Mouse (Mus musculus): Measurements from ENCODE around the gene Atxn2. TPM values are rescaled to one million over a fixed set of nuclear protein-coding genes. Genes with fewer than 3 reads are reported as not detected.
"Not testable (repeated sequence)": the region's sequence is repeated elsewhere in the genome, so short reads cannot be mapped to it uniquely, and the experiment has no call there.

Gene Atxn2
- polyA plus RNA-seq, 1 experiment from 2014 or later = 70.5 TPM

DNA sequence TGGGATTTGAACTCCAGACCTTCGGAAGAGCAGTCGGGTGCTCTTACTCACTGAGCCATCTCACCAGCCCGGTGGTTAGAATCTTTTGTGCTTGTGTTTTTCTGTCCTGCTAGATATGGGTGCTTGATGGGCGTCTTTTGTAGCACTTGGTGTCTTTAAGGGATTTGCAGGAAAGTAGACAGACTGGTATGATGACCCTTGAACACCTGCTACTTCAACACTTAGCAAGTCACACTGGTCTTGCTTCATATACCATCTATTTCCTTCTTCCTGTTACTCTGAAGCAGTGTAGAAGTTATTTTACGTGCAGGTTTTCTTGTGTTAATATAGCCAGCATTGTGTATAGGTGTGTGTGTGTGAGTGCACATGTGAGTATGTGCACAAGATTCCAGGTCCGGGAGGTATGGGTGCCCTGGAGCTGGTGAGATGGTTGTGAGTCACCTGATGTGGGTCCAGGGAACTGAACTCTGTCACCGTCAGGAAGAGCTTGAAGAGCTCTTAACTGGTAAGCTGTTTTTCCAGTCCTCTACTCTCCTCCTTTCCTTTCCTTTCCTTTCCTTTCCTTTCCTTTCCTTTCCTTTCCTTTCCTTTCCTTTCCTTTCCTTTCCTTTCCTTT is 27.5 kb downstream of the Atxn2 start:
- H3K4me2 ChIP-seq = no peak overlapping the region
- no peaks in the 10 kb centered on the region for H3K9me3 ChIP-seq
- no peak overlapping the region for H3K27ac ChIP-seq
- WGBS = 83% methylated on average over 7 of the region's 7 CpGs
- H3K36me3 ChIP-seq = no peaks in the 10 kb centered on the region
- H3K4me1 ChIP-seq = 0 out of 2 replicates have a peak, but pooled peaks cover 2% of the 10 kb centered on the region
- no peak; the same call in 1 of the 2 replicates for ATAC-seq (ENCODE audit: insufficient read depth, low FRiP score, low read depth)
- H3K4me3 ChIP-seq (replicated peaks) = no peak overlapping the region
- H3K9ac ChIP-seq = no peak overlapping the region
- H3K27me3 ChIP-seq (replicated peaks) = no peaks in the 10 kb centered on the region

DNA sequence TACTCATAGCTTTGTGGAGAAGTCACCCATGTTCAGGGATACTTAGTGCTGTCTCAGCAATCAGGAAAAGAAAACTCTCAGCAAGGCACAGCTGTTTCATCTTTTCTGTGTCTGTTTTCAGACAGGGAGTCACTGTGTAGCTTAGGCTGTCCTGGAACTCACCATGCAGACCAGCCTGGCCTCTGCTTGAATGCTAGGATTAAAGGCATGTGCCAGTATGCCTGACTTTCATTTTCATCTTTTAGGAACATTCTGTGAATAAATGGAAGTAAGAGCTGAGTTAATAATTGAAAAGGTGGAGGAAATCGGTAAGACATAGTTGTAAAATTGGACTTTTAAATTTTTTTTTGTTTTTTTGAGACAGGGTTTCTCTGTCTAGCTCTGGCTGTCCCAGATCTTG is 29.4 kb downstream of the Atxn2 start:
- Histone ChIP-seq H3K27ac (no peak overlapping the region), H3K36me3 (no peaks in the 10 kb centered on the region), H3K4me2 (no peak overlapping the region), H3K9me3 (no peaks in the 10 kb centered on the region), H3K27me3 (replicated peaks) (no peaks in the 10 kb centered on the region), H3K4me1 (0 out of 2 replicates have a peak, but pooled peaks cover 2% of the 10 kb centered on the region), H3K9ac (no peak overlapping the region), H3K4me3 (replicated peaks) (no peak overlapping the region)
- WGBS = 85% methylated on average over 1 of the region's 1 CpGs
- ATAC-seq (ENCODE audit: insufficient read depth, low FRiP score, low read depth) = no peak

DNA sequence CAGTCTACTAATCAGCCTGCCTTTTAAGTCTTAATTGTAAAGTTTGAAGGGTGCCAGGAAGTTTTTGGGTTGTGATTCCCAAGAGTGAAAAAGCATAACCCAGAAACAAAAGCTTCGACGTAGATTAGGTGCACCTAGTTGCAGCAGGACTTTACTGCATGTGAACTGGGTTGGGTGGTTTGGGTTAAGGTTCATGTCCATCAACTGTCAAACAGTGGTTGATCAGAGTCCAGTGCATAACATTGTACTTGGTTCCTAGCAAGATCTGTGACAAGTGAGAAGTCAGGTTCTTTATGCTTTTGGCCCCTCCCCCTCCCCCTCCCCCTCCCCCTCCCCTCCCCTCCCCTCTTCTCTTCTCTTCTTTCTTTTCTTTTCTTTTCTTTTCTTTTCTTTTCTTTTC is 31.8 kb downstream of the Atxn2 start:
- 88% methylated on average over 2 of the region's 2 CpGs for WGBS
- no peak overlapping the region for H3K9ac ChIP-seq
- ATAC-seq (ENCODE audit: insufficient read depth, low FRiP score, low read depth) = no peak
- no peak overlapping the region for H3K27ac ChIP-seq
- 0 out of 2 replicates have a peak, but pooled peaks cover 2% of the 10 kb centered on the region for H3K4me1 ChIP-seq
- H3K27me3 ChIP-seq (replicated peaks) = no peaks in the 10 kb centered on the region
- H3K9me3 ChIP-seq = no peaks in the 10 kb centered on the region
- H3K36me3 ChIP-seq = no peaks in the 10 kb centered on the region
- H3K4me2 ChIP-seq = no peak overlapping the region
- H3K4me3 ChIP-seq (replicated peaks) = no peak overlapping the region

DNA sequence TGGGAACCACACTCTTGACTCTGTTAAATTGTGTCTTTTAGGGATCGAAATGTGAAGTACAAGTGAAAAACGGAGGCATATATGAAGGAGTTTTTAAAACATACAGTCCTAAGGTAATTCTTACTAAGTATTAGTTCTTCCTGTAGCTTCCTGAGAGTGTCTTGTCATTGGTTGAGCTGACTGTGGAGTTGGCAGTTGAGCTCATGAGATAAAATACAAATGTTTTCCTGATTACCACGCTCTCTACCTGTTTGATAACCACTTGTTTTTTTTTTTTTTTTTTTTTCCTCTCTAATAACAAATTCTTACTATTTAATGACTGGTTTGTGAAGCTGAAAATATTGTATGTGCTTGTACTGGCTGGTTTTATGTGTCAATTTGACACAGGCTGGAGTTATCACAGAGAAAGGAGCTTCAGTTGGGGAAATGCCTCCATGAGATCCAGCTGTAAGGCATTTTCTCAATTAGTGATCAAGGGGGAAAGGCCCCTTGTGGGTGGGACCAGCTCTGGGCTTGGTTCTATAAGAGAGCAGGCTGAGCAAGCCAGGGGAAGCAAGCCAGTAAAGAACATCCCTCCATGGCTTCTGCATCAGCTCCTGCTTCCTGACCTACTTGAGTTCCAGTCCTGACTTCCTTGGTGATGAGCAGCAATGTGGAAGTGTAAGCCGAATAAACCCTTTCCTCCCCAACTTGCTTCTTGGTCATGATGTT is 36.9 kb downstream of the Atxn2 start:
- H3K27me3 ChIP-seq (replicated peaks); H3K4me1 ChIP-seq; ATAC-seq (ENCODE audit: insufficient read depth, low FRiP score, low read depth); H3K9me3 ChIP-seq; H3K4me3 ChIP-seq (replicated peaks); H3K27ac ChIP-seq; H3K4me2 ChIP-seq; H3K9ac ChIP-seq: not testable (repeated sequence)
- H3K36me3 ChIP-seq = peaks cover 15% of the 10 kb centered on the region
- 92% methylated on average over 4 of the region's 4 CpGs for WGBS

DNA sequence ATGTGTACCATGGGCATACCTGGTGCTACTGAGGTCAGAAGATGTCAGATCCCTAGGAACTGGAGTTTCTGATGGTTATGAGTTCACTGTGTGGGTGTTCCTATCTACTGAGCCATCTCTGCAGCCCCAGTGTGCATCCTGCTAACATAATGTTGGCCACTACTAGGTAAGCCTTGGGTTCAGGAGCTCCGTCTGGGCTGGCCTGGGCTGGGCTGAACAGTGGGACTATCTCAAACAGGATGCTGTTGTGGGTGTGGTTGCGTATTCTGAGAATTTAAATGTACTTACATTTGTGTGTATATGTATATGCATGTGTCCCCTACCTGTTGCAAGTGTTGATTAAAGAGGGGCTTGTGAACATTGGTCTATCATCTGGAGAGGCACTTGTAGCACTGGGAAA is 38.5 kb downstream of the Atxn2 start:
- Histone ChIP-seq H3K27ac (no peak overlapping the region), H3K36me3 (peaks cover 21% of the 10 kb centered on the region), H3K9me3 (no peaks in the 10 kb centered on the region), H3K27me3 (replicated peaks) (no peaks in the 10 kb centered on the region), H3K4me1 (no peaks in the 10 kb centered on the region), H3K4me3 (replicated peaks) (no peak overlapping the region), H3K9ac (no peak overlapping the region), H3K4me2 (no peak overlapping the region)
- WGBS = 95% methylated on average over 2 of the region's 2 CpGs
- ATAC-seq (ENCODE audit: insufficient read depth, low FRiP score, low read depth) = no peak

DNA sequence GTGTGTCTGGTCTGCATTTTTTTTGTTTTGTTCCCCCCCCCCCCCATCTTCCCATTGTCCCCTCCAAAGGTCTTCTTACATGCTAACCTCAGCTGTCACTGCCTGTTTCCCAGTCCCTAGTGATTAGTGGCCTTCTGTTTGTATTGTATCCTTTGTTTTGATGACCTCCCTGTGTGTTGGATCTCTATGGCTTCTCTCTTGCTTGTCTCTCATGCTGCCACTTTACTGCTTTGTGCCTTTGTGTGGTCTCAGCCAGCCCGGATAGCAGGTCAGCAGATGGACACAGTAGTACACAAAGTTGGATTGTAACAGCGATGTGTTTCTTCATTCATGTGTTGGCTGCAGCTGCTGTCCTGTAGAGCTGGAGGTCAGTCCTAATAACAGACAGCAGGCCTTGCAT is 46.8 kb downstream of the Atxn2 start:
- Histone ChIP-seq H3K27ac (no peak overlapping the region), H3K9me3 (no peaks in the 10 kb centered on the region), H3K36me3 (peaks cover 12% of the 10 kb centered on the region; the same call in 1 of the 2 replicates), H3K4me2 (no peak overlapping the region), H3K9ac (no peak overlapping the region), H3K27me3 (replicated peaks) (no peaks in the 10 kb centered on the region), H3K4me3 (replicated peaks) (no peak overlapping the region), H3K4me1 (no peaks in the 10 kb centered on the region)
- no peak for ATAC-seq (ENCODE audit: insufficient read depth, low FRiP score, low read depth)
- WGBS = 70% methylated on average over 2 of the region's 2 CpGs

DNA sequence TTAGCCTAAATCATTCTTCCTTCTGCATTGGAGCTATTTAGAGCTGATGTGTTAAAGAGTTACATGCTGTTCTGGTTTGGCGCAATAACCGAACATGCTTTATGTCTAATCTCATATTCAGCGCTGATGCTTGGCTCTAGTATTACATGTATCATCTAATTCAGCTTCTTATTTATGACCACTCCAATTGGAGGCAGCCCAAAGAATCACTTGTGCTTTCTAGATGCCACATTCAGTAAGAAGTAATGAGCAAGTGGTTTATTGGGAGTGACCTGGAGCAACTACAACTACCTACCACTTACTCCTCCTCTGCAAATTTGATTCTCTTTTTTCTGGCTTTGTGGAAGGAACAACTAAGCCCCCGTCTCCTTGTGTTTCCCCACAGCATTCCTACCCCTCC is 47.2 kb downstream of the Atxn2 start:
- Histone ChIP-seq H3K36me3 (peaks cover 8% of the 10 kb centered on the region; the same call in 1 of the 2 replicates), H3K4me1 (no peaks in the 10 kb centered on the region), H3K9ac (no peak overlapping the region), H3K27ac (no peak overlapping the region), H3K4me2 (no peak overlapping the region), H3K27me3 (replicated peaks) (no peaks in the 10 kb centered on the region), H3K4me3 (replicated peaks) (no peak overlapping the region), H3K9me3 (no peaks in the 10 kb centered on the region)
- WGBS = 80% methylated on average over 4 of the region's 4 CpGs
- no peak for ATAC-seq (ENCODE audit: insufficient read depth, low FRiP score, low read depth)

DNA sequence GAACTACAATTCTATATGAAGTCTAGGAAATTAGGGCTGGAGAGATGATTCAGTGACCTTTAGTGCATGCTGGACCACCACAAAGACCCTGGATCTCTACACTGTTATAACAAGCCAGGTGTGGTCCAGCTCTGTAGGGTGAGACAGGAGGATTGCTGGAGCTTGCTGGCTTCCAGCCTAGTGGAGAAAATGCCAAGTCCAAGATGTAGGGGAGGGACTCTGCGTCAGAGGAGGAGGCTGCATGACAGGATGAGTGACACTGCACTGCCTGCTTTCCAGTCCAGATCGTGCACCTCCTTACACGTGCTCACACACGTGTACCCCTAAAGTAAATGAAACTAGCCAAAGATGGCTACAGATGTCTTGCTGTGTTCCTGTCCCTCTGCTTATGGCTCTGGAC is 48.8 kb downstream of the Atxn2 start:
- Histone ChIP-seq H3K4me3 (replicated peaks) (no peak overlapping the region), H3K9ac (no peak overlapping the region), H3K27me3 (replicated peaks) (no peaks in the 10 kb centered on the region), H3K36me3 (peaks cover 6% of the 10 kb centered on the region; the same call in 1 of the 2 replicates), H3K4me1 (no peaks in the 10 kb centered on the region), H3K4me2 (no peak overlapping the region), H3K9me3 (no peaks in the 10 kb centered on the region), H3K27ac (no peak overlapping the region)
- 79% methylated on average over 4 of the region's 4 CpGs for WGBS
- ATAC-seq (ENCODE audit: insufficient read depth, low FRiP score, low read depth) = no peak

DNA sequence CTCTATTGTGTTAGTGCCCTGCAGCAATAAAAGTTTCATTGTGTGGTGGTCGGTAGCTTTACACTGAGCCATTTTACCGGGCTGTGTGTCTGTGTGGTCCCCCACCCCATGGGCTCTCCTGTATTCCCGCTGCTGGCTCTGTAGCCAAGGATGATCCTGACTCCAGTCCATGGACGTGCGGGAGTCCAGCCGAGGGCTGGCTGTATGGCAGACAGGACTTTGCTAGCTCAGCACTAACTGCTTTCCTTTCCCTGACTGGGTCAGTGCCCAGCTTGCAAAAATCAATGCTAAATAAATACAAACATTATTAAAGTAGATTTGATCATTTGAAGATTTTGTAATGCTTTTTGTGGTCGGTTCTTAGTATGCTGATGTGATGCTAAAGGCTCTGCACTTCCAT is 50.3 kb downstream of the Atxn2 start:
- no peak overlapping the region for H3K9ac ChIP-seq
- H3K27me3 ChIP-seq (replicated peaks) = no peaks in the 10 kb centered on the region
- H3K4me2 ChIP-seq = no peak overlapping the region
- peaks cover 3% of the 10 kb centered on the region; the same call in 1 of the 2 replicates for H3K36me3 ChIP-seq
- no peak overlapping the region for H3K27ac ChIP-seq
- no peaks in the 10 kb centered on the region for H3K9me3 ChIP-seq
- H3K4me1 ChIP-seq = no peaks in the 10 kb centered on the region
- H3K4me3 ChIP-seq (replicated peaks) = no peak overlapping the region
- WGBS = 84% methylated on average over 7 of the region's 7 CpGs
- no peak for ATAC-seq (ENCODE audit: insufficient read depth, low FRiP score, low read depth)

DNA sequence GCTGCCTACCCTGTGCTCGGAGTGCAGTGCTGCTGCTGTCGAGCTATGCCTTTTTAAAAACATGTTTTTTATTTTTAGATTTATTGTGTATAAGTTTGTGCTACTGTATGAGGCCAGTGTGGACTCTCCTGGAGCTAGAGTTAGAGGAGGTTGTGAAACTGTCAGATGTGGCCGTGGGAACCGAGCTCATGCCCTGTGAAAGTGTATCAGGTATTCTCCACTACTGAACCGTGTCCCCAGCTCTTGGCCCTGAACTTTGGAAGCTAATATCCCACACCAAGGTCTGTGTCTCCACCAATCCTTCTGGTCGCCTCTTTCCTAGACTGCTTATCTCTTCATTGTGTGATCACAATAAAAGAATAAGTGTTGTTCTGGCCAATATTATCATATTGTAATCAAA is 51.8 kb downstream of the Atxn2 start:
- Histone ChIP-seq H3K27me3 (replicated peaks) (no peaks in the 10 kb centered on the region), H3K9me3 (no peaks in the 10 kb centered on the region), H3K27ac (no peak overlapping the region), H3K4me3 (replicated peaks) (no peak overlapping the region), H3K4me2 (no peak overlapping the region), H3K9ac (no peak overlapping the region), H3K36me3 (peaks cover 3% of the 10 kb centered on the region; the same call in 1 of the 2 replicates), H3K4me1 (no peaks in the 10 kb centered on the region)
- 89% methylated on average over 6 of the region's 6 CpGs for WGBS
- no peak for ATAC-seq (ENCODE audit: insufficient read depth, low FRiP score, low read depth)

DNA sequence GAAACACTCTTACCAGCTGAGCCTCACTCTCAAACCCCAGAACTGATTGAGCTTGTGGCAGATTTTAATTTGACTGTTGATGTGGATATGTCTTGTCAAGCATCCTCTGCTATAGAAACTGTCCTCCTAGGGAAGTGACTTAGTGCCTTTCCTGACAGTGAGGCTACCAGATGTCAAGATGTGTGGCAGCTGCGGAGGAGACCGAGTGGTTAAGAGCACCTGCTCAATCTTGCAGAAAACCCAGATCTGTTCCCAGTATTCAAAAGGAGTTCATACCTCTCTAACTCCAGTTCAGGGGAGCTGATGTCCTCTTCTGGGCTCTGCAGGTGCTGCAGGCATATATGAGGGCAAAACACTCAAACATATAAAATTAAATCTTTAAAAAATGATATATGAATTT is 53.9 kb downstream of the Atxn2 start:
- peaks cover 3% of the 10 kb centered on the region; the same call in 1 of the 2 replicates for H3K36me3 ChIP-seq
- 81% methylated on average over 2 of the region's 2 CpGs for WGBS

DNA sequence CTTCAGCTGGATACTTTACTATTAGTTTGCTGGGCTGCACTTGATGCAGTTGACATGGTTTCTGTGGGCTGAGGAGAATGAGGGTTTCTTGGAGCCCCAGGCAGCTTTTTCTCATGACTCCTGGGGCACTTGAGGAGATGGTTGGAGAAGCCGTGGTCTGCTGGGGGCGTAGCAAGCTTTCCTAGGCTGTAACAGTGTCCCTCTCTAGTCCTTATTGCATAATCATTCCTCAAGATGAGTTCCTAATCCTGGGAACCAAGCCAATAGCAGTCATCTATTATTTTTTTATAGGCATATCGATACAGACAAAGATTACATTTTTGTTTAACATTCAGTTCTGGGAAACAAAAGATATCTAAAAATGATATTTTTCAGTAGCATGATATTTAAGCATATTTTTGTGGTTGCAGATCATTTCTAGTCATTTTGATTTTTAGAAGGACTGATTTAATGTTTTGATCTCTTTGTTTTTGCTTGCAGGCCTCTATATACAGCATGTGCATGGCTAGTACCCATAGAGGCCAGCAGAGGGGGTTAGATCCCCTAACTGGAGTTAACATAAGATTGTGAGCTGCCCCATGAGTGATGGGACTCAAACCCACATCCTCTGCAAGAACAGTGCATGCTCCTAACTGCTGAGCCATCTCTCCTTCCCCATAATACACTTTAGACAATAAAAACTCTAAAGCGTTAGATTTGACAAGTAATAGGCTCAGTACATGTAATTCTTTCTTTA is 55.1 kb downstream of the Atxn2 start:
- no peaks in the 10 kb centered on the region for H3K4me1 ChIP-seq
- WGBS = 83% methylated on average over 4 of the region's 4 CpGs
- H3K9ac ChIP-seq = no peak overlapping the region
- no peaks in the 10 kb centered on the region for H3K27me3 ChIP-seq (replicated peaks)
- H3K4me2 ChIP-seq = no peak overlapping the region
- ATAC-seq (ENCODE audit: insufficient read depth, low FRiP score, low read depth) = no peak
- no peak overlapping the region for H3K4me3 ChIP-seq (replicated peaks)
- peaks cover 3% of the 10 kb centered on the region; the same call in 1 of the 2 replicates for H3K36me3 ChIP-seq
- no peaks in the 10 kb centered on the region for H3K9me3 ChIP-seq
- no peak overlapping the region for H3K27ac ChIP-seq

More for the DNA sequence above, 53.9 kb downstream of the Atxn2 start:
- H3K4me2 ChIP-seq = no peak overlapping the region
- no peak overlapping the region for H3K4me3 ChIP-seq (replicated peaks)
- no peaks in the 10 kb centered on the region for H3K27me3 ChIP-seq (replicated peaks)
- no peaks in the 10 kb centered on the region for H3K9me3 ChIP-seq
- H3K27ac ChIP-seq = no peak overlapping the region
- ATAC-seq (ENCODE audit: insufficient read depth, low FRiP score, low read depth) = no peak
- H3K4me1 ChIP-seq = no peaks in the 10 kb centered on the region
- no peak overlapping the region for H3K9ac ChIP-seq

All from stomach, embryonic 15.5 days (tissue).